ENCODE assay signal across 9 mouse cellular contexts in the genomic region with DNA sequence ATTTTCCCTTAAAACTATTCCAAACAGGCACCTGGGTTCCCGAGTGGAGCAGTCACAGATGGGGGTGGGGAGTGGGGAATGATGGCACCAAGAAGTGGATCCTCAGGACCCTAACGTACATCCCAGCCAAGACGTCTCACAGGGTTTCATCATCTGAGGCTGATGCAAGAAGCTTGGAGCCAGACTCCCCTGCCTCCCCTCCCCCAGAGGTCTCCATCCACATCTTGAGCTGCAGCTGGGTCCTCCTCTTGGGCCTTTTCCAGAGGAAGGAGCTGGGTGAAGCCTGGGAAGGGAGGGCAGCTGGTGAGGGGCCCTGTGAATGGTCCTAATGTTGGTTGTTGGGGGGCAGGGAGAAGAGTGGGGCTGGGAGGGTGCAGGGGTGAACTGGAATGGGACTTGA. TPM values are rescaled to one million over a fixed set of nuclear protein-coding genes. Genes with fewer than 3 reads are reported as not detected.
A peak's percentile ranks its signal among the peaks of the same experiment; 100 is the strongest.
DNase-seq lines count a peak whose midpoint lies in the region; ATAC-seq and TF ChIP-seq lines count a peak whose summit lies in the region.
"Had no signal": no experiment of that assay in that cellular context is flagged by ENCODE, and none has a peak within 500 bp of the region (broad histone marks: within the 10 kb centered on the region; RNA-seq: fewer than 3 reads in every experiment).

No protein-coding gene starts in this region.

- 75% methylated on average over 3 of the region's 3 CpGs for WGBS in liver, embryonic 11.5 days
- WGBS in hindbrain, embryonic 14.5 days = 48% methylated on average over 3 of the region's 3 CpGs
- WGBS in midbrain, embryonic 14.5 days = 61% methylated on average over 3 of the region's 3 CpGs

- H3K27me3 ChIP-seq in liver, embryonic 11.5 days (replicated peaks; ENCODE audit: control insufficient read depth, insufficient read depth, low read length) = no peaks in the 10 kb centered on the region
- no peaks in the 10 kb centered on the region for H3K27me3 ChIP-seq in hindbrain, embryonic 14.5 days (ENCODE audit: control insufficient read depth, insufficient read depth, low read length)
- no peaks in the 10 kb centered on the region for H3K27me3 ChIP-seq in midbrain, embryonic 14.5 days (ENCODE audit: control insufficient read depth, insufficient read depth, low read length)

- peaks cover 61% of the 10 kb centered on the region for H3K4me1 ChIP-seq in liver, embryonic 11.5 days (replicated peaks; ENCODE audit: control insufficient read depth, insufficient read depth, low read length)
- H3K4me1 ChIP-seq in hindbrain, embryonic 14.5 days (replicated peaks; ENCODE audit: control insufficient read depth, insufficient read depth, low read length) = peaks cover 27% of the 10 kb centered on the region
- peaks cover 30% of the 10 kb centered on the region for H3K4me1 ChIP-seq in midbrain, embryonic 14.5 days (ENCODE audit: control insufficient read depth, insufficient read depth, low read length)

- no peak overlapping the region for H3K27ac ChIP-seq in liver, embryonic 11.5 days (ENCODE audit: low read depth, low read length)
- H3K27ac ChIP-seq in hindbrain, embryonic 14.5 days = no peak overlapping the region
- peak overlapping the region; percentile 92 for H3K27ac ChIP-seq in midbrain, embryonic 14.5 days (replicated peaks; ENCODE audit: low read depth, low read length)

- no peak for ATAC-seq in liver, embryonic 11.5 days (replicated peaks; ENCODE audit: low FRiP score)
- no peak for ATAC-seq in hindbrain, embryonic 14.5 days (ENCODE audit: low FRiP score)
- ATAC-seq in midbrain, embryonic 14.5 days (ENCODE audit: low FRiP score, low TSS enrichment) = no peak

- intact Hi-C loops in gastrocnemius, postnatal 36 days (cut with DNase I) = no loop called here

- no peak overlapping the region for H3K9ac ChIP-seq in liver, embryonic 11.5 days (ENCODE audit: low read depth, low read length)
- H3K9ac ChIP-seq in hindbrain, embryonic 14.5 days = peak overlapping the region; percentile 100
- H3K9ac ChIP-seq in midbrain, embryonic 14.5 days (replicated peaks; ENCODE audit: low read length) = 0 out of 2 replicates have a peak overlapping the region, but pooled peaks have one; percentile 16

- H3K9me3 ChIP-seq in liver, embryonic 11.5 days (ENCODE audit: control insufficient read depth, low read length) = no peaks in the 10 kb centered on the region
- H3K9me3 ChIP-seq in hindbrain, embryonic 14.5 days (ENCODE audit: control insufficient read depth, low read length) = no peaks in the 10 kb centered on the region
- H3K9me3 ChIP-seq in midbrain, embryonic 14.5 days (ENCODE audit: control insufficient read depth, low read length) = no peaks in the 10 kb centered on the region

- TF ChIP-seq POLR2A in brain, embryonic 14.5 days (IDR thresholded peaks at IDR 0.05; ENCODE audit: borderline replicate concordance, extremely low read depth, insufficient read depth, insufficient read length, poor library complexity, severe bottlenecking) = no peak

- peak overlapping the region; percentile 78; the same call in 1 of the 2 replicates for H3K4me3 ChIP-seq in liver, embryonic 11.5 days (ENCODE audit: low read depth, low read length)
- H3K4me3 ChIP-seq in hindbrain, embryonic 14.5 days (replicated peaks; ENCODE audit: low read length) = peak overlapping the region; percentile 93
- peak overlapping the region; percentile 93 for H3K4me3 ChIP-seq in midbrain, embryonic 14.5 days (replicated peaks; ENCODE audit: low read depth, low read length)

- H3K36me3 ChIP-seq in liver, embryonic 11.5 days (ENCODE audit: control insufficient read depth, insufficient read depth, low read length) = no peaks in the 10 kb centered on the region
- H3K36me3 ChIP-seq in hindbrain, embryonic 14.5 days (replicated peaks; ENCODE audit: control insufficient read depth, insufficient read depth) = no peaks in the 10 kb centered on the region
- no peaks in the 10 kb centered on the region for H3K36me3 ChIP-seq in midbrain, embryonic 14.5 days (ENCODE audit: control insufficient read depth, insufficient read depth, low read length)

- H3K4me2 ChIP-seq in liver, embryonic 11.5 days = peak overlapping the region; percentile 96; the same call in 1 of the 2 replicates
- H3K4me2 ChIP-seq in hindbrain, embryonic 14.5 days (replicated peaks) = peak overlapping the region; percentile 76
- peak overlapping the region; percentile 90 for H3K4me2 ChIP-seq in midbrain, embryonic 14.5 days (ENCODE audit: low read length)

- no peak for TF ChIP-seq CTCF in brain, embryonic 14.5 days (IDR thresholded peaks at IDR 0.05; ENCODE audit: borderline replicate concordance, extremely low read depth, insufficient read depth, insufficient read length)

- DNase-seq in liver, embryonic 11.5 days (ENCODE audit: low spot score) = no peak
- no peak for DNase-seq in liver
- peak; percentile 56 for DNase-seq in brain, embryonic 14.5 days (ENCODE audit: low read depth)
- no peak for DNase-seq in hindbrain, embryonic 14.5 days (ENCODE audit: low spot score)
- DNase-seq in midbrain, embryonic 14.5 days = peak; percentile 15
- DNase-seq in adrenal gland, adult 2 months = no peak
- no peak for DNase-seq in adrenal gland, postnatal 36 days
- DNase-seq in gastrocnemius, postnatal 36 days = no peak
- DNase-seq: heart, postnatal 14 days had no signal

RNA-seq across cellular contexts. Expression of gene Kif21b, which starts 1.1 kb away (rescaled TPM):
- polyA plus RNA-seq in liver, embryonic 11.5 days (2014; fragmentation: Nextera tagmentation; extraction: Ambion mirVana) = 3.6 and 4.8 TPM in 2 replicates
- polyA plus RNA-seq in brain, embryonic 14.5 days (2012; rRNA removed) = 140 and 182 TPM in 2 replicates
- polyA plus RNA-seq in hindbrain, embryonic 14.5 days (2014; fragmentation: Nextera tagmentation; extraction: Ambion mirVana) = 49.4 and 51.7 TPM in 2 replicates
- polyA plus RNA-seq in midbrain, embryonic 14.5 days (2014; fragmentation: Nextera tagmentation; extraction: Ambion mirVana) = 56.4 and 65.9 TPM in 2 replicates
- total RNA-seq in adrenal gland, adult 2 months (2021) = 1 to 10 TPM; 2.2 to 5.1 TPM
- 4.5 and 6.5 TPM in 2 replicates for polyA plus RNA-seq in adrenal gland, adult 2 months (2012; rRNA removed)
- 1 to 10 TPM; 2.4 TPM for total RNA-seq in adrenal gland, postnatal 36 days (2021)
- 1 to 10 TPM in 1 of 2 experiments, under 1 TPM in 1; 0.62 to 1.1 TPM for total RNA-seq in gastrocnemius, postnatal 36 days (2021)

Comparison
In these comparisons a context has a peak if more than half of its experiments do, and no peak if none do; other contexts are left out.
1. DNase-seq: peak in brain, embryonic 14.5 days (single experiment) and midbrain, embryonic 14.5 days (single experiment); none in liver, embryonic 11.5 days (single experiment), liver (single experiment), hindbrain, embryonic 14.5 days (single experiment), adrenal gland, adult 2 months (single experiment), adrenal gland, postnatal 36 days (0 of 2) and gastrocnemius, postnatal 36 days (0 of 2).
2. Peak in every context shown above with its lines, with median percentiles within 50 percentile points of each other: H3K4me2 ChIP-seq and H3K4me3 ChIP-seq.